Mouse (Mus musculus): ENCODE results near the gene Tulp4.
"Not testable (repeated sequence)": the region's sequence is repeated elsewhere in the genome, so short reads cannot be mapped to it uniquely, and the experiment has no call there.

GRCm38 (mm10) chr17:6286169-6286568 lies 179.9 kb downstream of the Tulp4 start:
- not testable (repeated sequence) for TF ChIP-seq CTCF (IDR thresholded peaks at IDR 0.05; ENCODE audit: borderline replicate concordance, insufficient read depth, low read depth, low read length); POLR2A (IDR thresholded peaks at IDR 0.05; ENCODE audit: borderline replicate concordance, insufficient read depth, low read length)
